Mouse (Mus musculus) thymus, postnatal 4 days (tissue): ENCODE measurements around the gene Oaz2.
"Not testable (repeated sequence)": the region's sequence is repeated elsewhere in the genome, so short reads cannot be mapped to it uniquely, and the experiment has no call there.

Source experiments
- DNase-seq: peaks from one replicate; pipeline ENCODE4 v3.0.0; 2021

Oaz2 gene

DNA sequence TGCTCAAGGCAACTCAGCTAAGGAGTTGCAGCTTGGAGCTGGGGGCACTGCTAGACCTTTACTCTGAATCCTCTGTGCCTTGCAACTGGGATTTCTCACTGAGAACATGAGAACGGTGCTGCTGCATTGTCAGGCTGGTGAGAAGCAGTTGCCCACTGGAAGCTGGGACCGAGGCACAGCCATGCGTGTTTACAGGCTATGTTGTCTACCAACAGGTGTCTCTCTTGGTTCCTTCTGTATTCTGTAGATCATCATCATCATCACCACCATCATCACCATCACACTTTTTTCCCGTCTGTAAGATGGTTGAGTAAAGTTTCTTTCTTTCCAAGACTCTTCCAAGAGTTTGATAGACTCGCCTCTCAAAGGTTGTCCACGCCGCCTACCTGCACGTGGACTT, at the start of gene Oaz2:
Gene Oaz2 (plus strand): TSS at position 301 of the 400 bp plus-strand sequence.
- DNase-seq: no peak

DNA sequence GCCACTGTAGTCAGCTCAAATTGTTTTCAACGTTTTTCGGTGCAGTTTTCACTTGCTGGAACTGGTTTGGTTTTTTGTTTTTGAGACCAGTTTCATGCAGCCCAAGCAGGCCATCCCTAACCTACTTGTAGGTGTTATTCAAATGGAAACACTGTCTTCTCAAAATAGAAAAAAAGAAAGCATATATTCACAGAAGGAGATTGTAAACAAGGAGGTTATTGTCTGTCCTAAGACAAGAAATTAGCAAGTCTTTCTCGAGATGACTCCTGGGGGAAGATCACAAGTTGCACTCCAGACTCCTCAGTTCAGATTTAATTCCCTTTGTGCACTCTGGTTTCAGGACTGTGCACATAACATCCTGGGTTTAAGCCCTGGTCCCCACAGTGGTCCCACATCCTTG, 48.5 kb upstream of the Oaz2 start:
- DNase-seq: no peak

DNA sequence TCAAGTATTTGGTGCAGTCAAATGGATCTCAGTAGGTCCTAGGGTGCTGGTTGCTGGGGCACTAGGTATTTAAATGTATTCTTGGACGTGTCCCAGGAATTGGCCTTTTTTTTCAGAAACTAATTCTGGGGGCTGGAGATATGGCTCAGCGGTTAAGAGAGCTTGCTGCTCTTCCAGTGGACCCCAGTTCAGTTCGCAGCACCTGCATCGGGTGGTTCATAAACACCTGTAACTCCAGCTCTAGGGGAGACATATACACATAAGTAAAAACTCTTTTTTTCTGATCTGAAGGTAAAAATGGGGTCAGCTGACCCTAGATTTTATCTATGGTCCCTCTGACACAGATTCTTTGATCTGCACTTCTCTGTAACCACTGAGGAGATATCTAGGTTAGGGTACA, 46.6 kb upstream of the Oaz2 start:
- DNase-seq: peak; percentile 55

DNA sequence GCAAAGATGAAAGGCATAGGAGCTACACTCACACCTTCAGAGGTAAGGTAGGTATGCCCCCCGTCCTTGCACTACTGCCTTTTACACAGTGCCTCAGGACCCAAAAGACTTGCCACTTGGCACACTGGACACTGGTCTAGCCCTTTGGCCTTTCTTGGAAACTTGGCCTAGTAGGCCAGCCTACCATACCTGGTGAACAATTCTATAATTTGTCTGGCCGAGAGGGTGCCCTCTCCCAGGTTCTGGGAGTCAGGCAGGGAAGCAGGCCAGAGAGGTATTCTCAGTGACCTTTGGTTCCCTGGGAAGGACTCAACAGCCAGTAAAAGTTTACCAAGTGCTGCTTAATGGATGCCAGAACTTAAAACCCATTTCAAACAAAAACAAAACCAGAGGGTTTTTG, 46.1 kb upstream of the Oaz2 start:
- DNase-seq: no peak

DNA sequence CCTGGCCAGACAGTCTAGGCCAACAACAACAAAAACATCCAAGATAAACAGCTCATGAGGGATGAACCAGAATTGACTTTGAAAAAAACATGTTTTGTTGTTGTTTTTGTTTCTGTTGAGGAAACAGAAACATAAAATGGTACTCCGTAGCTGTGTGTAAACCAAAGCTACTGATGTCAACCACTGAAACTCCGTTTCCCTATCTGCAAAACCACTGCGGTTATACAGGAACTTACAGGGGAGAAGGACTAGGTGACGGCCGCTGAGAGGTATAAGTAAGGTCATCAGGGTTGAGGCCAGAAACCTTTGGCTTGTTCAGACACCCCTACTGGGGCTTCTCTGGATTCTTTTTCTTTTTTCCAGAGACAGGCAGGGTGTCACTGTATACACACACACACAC, 45.0 kb upstream of the Oaz2 start:
- no peak for DNase-seq

DNA sequence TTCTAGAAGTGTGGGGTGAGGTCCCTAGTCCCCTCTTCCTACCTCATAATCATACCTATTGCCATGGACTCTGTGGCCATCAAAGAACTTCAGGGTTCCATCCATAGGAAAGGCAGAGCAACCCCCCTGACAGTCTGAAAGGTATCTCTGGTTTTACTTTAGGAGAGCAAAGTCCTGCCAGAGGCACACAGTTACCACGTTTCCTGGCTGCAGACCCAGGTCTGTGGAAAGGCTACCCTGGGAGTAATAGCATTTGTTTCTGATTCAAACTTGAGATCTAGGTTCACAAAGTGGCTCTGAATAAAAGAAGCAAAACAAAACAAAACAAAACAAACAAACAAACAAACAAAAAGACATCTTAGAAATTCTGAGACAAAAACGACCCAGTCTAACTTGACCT, 43.5 kb upstream of the Oaz2 start:
- DNase-seq: no peak

DNA sequence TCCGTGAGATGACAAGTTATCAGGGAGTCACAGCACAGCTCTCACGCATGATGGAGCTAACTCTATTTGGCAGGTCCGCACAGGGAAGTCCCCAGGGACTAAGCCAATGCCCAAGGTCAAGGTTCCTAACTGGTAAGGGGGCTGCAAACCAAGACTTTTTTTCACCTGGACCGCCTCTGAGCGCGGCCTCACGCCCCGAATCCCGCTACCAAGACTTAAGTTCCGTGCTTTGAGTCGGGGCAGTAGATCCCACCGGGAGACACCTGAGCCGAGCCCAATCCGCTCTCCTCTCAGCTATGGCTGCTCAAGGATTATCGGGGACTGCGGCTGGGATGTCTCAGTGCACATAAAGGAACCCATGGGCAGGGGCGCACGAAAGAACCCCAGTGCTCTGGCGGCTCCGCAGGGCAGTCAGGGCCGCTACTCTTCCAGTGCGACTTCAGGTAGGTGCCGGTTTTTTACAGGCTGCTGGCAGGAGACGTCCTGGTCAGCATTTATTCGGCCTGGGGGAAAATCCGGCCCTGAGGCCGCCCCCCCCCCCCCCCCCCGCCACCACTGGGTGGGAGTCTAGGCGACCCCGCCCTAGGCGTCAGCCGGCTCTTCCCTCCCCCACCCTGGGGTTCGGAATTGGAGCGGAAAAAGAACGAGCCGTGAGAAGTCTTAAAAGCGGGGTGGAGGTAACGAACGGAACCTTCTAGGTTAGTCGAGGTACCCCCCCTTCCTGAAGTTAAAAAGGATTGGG, 38.6 kb upstream of the Oaz2 start, which contains the start of gene Rbpms2:
Gene Rbpms2 (plus strand): TSS at position 624 of the 742 bp plus-strand sequence.
- peak; percentile 43 for DNase-seq

DNA sequence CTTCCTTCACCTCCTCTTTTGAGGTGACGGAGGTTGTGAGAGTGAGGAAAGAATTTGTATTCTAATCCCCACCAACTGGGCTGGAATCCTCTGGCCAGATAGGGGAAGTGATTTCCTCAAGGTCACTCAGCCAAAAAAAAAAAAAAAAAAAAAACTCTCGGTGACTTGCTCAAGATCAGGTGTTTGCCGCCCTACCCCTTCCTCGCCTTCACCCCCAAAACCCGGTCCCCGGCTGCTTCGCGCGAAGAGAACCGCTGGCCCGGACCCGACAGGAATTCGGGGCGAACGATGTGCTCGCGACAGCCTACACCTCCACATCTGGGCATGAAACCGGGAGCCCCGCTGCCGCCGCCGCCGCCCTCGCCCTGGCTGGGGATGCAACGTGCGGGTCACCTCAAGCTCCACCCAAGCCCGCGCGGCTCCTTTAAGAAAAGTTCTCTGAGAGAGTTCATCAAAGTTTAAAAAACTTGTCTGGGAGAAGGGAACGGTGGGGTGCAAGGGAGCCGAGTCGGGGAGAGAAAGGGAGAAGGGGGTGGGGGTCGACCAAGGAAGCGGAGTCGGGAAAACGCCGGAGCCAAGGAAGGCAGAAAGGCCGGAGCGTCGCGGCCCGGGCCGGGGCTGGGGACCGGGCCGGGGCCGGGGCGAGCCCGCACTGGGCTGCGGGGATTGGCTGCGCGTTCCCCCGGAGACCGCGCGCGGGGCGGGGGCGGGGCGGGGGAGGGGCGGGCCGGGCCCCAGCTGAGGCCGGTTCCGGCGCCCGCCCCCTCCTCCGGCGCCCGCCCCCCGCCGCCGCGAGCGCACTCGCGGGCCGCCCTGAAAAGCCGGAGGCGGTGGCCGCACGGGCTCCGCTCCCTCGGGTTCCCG, 37.8 kb upstream of the Oaz2 start:
- DNase-seq: peak; percentile 75

DNA sequence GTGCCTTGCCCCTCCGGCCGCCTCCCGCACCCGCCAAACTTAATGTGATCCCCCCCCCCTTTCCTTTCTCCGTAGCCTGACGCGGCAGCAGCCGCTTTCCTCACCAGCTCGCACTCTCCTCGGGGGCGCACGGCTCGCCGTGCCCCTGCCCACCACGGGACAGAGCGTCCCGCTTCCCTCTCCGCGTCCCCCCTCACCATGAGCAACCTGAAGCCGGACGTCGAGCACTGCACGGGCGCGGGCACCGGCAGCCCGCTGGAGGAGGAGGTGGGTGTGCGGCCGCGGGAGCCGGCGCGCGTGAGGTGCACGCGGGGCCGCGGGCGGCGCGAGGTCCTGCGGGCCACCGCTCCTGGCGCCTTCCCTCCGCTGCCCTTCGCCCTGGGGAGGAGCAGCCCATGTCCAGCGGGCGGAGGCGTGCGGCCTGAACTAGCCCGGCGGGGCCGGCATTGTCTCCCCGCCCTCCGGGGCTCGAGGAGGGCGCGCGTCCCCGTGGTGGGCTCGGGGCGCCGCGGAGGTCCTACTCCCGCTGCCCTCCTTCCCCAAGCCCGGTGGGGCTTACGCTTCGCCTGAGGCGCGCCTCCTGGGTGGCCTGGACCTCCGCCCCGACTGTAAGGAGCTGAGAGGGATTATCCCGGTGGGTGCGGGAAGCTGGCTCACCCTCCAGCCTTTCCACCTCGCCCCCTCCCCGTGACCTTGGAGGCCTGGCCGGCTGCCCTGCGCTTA, 37.0 kb upstream of the Oaz2 start:
- peak; percentile 58 for DNase-seq

DNA sequence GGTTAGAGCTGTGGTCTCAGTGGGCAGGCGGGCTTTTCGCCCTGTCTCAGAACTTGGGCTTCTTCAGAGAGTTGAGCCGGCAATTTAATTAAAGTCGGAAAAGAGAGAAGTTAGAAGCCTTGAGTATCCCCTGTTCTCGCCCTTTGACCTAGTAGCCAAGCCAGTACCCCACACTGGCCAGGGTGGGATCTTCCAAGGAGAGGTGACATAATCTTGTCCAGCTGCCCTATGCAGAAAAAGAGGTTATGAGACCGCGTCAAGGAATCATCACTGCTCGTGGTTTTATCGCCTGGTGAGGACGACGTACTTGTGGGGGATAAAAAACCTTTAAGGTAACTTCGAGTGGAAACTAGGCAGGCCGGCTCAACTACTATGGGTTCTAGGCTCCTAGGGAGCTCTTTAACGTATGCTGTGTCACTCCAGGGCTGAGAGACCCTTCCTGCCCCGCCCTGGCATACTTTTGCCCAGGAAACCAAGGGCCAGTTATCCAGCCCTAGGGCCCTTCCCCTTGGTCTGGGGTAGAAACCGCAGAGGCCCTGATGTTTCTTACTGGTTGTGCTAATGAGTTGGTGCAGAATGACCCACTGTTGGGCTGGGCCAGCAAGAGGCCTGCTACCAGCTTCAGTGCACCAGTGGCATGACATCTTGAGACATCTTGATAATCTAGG, 36.3 kb upstream of the Oaz2 start:
- DNase-seq: no peak

DNA sequence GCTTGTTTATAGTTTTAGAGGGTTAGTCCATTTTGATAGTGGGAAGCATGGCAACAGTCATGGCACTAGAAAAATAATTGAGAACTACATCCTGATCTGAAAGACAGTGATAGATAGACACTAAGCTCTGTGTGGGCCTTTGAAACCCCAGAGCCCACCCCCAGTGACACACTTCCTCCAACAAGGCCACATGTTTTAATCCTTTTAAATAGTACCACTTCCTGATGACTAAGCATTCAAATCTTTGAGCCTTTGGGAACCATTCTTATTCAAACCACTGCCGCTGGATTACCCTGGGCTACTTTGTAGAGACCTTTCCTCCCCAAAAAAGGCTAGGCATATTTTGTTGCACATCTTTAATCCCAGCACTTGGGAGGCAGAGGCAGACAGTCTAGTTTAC, 32.0 kb upstream of the Oaz2 start:
- no peak for DNase-seq

DNA sequence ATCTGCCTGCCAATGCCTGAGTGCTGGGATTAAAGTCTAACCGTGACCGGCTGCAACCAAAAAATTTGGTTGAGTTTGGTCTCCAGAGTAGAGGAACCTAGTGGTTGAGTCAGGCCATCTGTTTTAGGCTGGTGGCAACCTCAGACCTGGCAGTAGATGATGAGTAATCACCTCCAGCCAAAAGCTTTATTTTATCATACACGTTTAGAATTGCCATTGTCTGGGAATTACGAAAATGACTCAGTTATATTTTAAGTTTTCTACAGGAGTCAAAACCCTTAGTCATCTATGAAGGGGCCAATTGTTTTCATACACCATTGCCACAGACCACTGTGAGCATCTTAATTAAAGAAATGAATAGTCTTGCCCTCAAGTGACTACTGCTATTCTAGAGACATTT, 30.9 kb upstream of the Oaz2 start:
- no peak for DNase-seq

DNA sequence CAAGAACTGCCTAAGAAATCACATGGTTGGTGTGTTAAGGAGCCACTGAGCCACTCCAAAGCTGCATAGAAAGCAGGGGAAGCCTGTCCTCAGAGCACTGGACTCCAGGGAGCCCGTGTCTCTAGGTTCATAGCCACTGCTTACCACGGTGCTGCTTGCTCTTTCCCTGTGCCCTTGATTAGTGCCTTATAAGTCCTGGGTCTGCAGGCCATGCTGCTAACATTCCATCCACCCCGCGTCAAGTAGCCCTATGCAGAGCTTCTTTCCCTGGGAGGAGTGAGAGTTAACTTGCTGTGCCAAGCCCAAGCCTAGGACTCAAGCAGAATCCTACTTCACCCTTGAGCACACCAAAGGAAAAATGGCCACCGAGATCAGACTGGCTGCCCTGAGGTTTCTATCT, 28.7 kb upstream of the Oaz2 start:
- DNase-seq: no peak

DNA sequence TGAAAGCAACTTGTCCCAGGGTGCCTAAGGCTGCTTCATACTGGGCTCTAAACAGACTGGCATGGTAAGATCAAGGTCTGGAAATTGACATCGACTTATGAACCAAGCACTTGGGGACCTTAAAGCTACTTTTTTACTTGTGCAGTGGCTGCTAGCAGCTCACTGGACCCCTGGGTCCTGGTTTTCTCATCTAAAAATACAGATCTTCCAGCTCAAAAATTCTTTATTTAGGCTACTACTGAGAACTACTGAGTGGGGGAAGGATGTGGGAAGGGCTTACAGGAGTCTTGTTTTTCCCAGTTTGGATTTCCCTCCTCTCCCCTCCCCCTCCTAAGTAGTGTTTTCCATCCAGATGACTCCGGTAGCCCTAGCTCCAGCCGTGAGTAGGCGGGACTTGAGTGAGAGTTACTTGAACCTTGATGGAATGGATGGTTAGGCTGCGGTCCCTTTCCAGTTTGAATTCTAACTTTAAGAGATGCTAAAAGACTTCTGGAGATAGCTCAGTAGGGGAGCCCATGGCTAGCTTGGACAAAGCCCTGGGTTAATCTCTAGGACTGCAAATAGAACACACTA, 26.9 kb upstream of the Oaz2 start:
- no peak for DNase-seq

DNA sequence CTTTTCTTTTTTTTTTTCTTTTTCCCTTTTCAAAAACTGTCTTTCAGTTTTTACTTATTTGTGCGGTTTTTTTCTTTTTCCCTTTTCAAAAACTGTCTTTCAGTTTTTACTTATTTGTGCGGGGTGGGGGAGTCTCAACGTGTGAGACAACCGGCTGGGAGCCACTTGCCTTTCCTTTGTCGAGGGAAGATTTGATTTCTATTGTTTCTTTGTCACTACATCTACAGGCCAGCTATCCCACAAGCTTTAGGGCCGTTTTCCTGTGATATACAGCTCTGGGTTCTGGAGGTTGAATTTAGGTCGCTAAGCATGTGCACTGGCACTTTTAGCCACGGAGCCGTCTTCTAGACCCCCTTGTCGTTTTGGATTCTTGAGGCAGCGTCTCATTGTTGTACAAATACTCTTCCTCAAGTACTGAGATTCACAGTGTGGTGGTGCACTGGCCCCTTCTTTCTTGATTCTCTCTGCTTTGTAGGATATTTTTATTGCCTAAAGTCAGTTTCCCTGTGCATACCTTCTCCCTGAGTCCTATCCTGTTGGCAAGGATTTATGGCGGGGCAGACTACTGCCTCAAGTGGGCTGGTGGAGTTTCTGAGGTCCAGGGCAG, 26.3 kb upstream of the Oaz2 start:
- DNase-seq: no peak

DNA sequence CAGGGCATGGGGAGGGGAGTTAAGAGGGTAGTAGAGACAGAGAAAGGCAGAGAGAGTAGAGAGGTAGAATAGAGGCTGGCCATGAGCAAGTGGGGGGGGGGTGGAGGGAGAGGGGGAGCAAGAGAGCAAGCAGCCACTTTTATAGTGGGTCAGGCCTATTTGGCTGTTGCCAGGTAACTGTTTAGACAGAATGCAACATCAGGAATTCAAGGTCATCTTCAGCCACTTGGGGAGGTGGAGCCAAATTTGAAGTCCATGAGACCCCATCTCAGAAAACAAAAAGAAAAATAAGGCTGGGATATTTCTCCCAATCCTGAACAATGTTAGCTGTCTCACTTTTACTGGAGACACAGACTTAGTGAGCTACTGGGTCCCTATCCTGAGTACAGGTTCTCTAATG, 25.3 kb upstream of the Oaz2 start:
- no peak for DNase-seq

DNA sequence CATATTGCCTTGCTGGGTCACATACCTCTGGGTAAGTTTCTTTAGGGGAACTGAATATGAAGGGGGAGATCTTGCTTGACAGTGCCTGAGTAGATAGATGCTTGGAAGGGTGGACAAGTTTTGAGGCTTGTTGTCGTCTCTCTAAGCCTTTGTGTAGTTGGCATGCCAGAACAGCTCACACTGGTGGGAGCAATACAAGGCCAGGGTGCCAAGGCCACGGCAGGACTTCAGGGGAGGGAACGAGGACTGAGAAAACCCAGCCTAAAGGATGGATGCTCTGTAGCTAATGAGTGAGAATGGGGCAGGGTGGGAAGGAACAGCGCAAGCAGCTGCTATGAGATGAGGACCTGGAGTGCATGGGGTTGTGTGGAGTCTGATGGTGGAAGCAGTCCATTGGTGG, 22.8 kb upstream of the Oaz2 start:
- no peak for DNase-seq

DNA sequence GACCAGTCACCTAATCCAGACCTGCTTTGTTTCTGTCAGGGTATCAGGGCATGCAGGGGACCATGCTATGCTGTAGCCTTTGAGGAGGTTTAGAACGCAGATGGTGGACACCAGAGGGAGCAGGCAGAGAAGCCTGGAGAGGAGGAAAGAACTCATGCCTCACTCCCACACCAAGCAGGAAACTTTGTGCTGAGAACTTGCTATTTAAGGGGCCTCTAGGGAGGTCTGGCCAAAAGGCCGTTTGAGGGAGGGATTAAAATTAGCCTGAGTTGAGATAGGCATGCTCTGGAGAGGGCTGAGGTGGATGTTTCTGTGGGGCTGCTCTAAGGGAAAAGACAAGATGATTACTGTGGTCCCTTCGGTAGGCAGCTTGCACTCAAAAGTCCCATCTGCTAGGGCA, 21.8 kb upstream of the Oaz2 start:
- DNase-seq: no peak

DNA sequence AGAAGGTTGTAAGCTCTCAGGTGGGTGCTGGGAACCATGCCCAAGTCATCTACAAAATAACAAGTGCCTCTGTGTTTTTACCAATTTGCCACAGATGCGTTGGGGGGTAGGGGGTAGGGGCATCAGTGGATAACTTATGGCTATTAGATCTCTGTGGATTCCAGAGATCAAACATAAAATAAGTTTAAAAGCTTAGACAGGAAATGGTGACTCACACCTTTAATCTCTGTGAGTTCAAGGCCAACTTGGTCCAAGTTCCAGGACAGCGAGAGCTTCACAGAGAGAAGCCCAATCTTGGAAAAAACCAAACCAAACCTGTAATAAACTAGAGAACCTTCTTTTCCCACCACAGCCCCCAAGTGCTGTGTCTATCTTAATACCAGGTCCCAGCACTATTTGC, 21.0 kb upstream of the Oaz2 start:
- DNase-seq: no peak

DNA sequence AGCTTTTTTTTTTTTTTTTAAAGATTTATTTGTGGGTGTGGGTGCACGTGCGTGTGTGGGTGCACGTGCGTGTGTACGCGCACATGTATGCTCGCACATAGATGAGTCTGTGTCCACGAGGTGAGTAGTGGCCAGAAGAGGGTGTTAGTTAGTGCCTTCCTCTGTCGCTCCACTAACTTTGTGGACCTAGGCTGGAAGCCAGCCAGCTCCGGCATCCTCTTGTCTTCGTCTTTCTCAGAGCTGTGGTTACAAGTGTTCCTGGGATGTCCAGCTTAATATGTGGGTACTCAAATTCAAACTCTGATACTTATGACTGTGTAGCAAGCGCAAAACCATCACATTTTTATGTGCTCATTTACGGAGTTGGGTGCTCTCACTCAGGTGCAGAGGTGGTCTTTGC, 19.1 kb upstream of the Oaz2 start:
- no peak for DNase-seq

DNA sequence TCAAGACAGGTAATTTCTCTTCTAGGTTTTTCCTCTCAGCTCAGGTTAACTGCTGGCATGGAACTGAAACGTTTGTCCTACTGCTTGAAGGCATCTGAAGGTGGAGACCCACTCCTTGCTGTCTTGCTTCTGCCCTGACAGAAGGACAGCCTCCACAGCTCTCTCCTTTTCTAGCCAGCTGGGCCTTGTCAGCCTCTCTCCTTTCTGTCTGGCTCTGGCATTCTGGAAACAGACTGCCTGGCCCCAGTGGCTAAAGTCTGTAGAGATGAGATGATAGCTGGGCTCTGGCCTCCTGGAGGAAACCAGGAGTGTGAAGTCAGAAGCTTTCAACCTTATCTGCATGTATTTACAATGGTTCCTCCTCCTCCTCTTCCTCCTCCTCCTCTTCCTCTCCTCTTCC, 17.8 kb upstream of the Oaz2 start:
- no peak for DNase-seq

DNA sequence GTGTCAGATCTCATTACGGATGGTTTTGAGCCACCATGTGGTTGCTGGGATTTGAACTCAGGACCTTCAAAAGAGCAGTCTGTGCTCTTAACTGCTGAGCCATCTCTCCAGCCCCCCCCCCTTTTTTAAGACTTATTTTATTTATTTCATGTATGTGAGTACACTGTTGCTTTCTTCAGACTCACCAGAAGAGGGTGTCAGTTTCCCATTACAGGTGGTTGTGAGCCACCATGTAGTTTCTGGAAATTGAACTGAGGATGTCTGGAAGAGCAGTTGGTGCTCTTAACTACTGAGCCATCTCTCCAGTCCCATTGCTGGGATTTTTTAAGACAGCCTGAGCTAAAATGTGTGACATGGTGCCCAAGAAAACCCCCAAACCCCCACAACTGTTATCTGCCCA, 15.8 kb upstream of the Oaz2 start:
- not testable (repeated sequence) for DNase-seq
